Mouse (Mus musculus): ENCODE results near the gene Vmn1r121.
"Not testable (repeated sequence)": the region's sequence is repeated elsewhere in the genome, so short reads cannot be mapped to it uniquely, and the experiment has no call there.

- not testable (repeated sequence) for TF ChIP-seq HCFC1 (IDR thresholded peaks at IDR 0.05; ENCODE audit: borderline replicate concordance, insufficient read depth, low read length); MAFK (IDR thresholded peaks at IDR 0.05; ENCODE audit: insufficient read depth, low read depth, low read length); CHD2 (IDR thresholded peaks at IDR 0.05; ENCODE audit: low read depth, low read length); ZNF384 (IDR thresholded peaks at IDR 0.05; ENCODE audit: low read depth, low read length); ZC3H11A (IDR thresholded peaks at IDR 0.05; ENCODE audit: borderline replicate concordance, low read depth, low read length)
These were observed 44.6 kb downstream of the Vmn1r121 start, which contains the start of gene Vmn1r120 for GRCm38 (mm10) chr7:21053684-21054083.
